Mouse (Mus musculus): ENCODE data around the gene Palld.
A peak's percentile ranks its signal among the peaks of the same experiment; 100 is the strongest.

Palld gene

DNA sequence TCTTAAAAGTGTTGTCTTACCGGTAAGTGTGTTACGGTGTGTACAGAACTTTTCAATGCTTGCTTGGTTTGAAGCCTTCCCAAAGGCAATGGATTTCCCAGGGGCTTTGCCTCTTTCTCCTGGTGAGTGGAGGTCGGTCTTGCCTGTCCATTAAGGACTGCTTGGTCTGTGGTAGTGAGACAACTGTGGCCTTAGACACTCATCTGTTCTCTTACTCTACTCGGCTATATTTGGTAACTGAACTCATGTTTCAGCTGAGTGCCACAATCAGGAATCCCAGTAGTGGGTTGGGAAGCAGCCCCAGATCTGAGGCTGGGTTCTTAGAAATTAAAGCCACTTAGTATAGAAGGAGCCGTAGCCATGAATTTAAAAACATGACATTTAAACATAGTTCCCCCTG is at the start of gene Palld:
Gene Palld (minus strand): TSS at position 170 of the 400 bp plus-strand sequence.
- no peak for DNase-seq

DNA sequence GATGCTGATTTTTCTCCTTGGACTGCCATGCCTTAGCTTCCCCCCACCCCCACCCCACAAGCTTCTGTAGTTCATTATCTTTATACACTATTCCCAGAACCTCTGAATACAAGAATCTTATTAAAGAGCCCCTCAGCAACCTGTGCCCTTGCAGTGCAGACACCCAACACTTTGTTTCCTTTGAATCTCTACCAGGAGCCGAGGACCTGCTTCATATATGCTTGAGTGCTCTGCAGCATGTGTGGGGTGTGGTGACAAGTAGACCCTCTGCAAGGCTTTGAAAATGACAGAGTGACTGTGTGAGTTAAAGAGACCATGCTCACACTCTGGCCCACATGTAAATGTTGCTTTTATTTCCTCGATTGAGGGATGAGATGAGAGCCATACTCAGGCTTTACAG is 35.1 kb upstream of the Palld start:
- no peak for DNase-seq

DNA sequence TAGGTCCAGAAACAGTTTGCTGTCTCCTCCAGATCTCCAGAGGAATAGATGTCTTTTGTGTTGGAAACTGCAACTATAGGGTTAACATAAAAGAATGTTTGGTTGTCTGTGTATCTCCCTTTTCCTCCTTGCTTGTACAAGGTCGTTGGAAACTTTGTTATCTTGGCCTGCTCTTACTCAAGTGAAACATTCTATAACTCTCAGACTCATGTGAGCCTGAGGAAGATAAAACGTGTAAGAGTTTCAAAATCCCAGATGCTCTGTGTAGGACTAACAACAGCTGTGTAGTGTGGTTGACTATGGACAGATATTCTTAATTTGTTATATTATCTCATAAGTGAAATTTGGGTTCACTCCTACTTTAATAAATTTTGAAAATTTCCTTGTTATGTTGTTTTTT is 30.8 kb upstream of the Palld start:
- no peak for DNase-seq

GRCm38 (mm10) chr8:61927777-61928494 is 25.4 kb upstream of the Palld start, which contains the start of gene Ddx60:
TSS of gene Ddx60 (plus strand) at chr8:61928087.
- peak; percentile 85 to 92 for DNase-seq

- no peak for DNase-seq
These were observed 22.0 kb upstream of the Palld start for GRCm38 (mm10) chr8:61924518-61924917.

GRCm38 (mm10) chr8:61921454-61922054 is 19.1 kb upstream of the Palld start:
- DNase-seq: no peak

DNA sequence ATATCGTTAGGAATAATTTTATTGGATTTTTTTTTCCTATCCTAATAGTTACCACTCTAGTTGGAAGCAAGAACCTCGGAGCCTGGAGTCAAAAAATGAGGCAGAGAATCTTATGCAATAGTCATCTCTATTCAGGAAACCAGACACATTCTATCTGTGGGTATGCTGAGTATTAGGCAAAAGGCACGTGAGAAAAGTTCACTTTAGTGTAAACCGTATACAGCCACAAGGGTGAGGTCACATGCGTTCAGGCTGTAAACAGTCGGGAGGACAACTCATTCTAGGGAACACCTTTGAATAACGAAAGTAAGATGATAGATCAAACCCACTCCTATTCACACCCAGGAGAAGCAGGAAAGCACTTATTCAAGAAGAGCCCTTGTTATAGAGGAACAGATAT is 17.9 kb upstream of the Palld start:
- DNase-seq: no peak

GRCm38 (mm10) chr8:61919145-61919788 is 16.8 kb upstream of the Palld start:
- no peak for DNase-seq

- DNase-seq: no peak
These were observed 14.8 kb upstream of the Palld start for GRCm38 (mm10) chr8:61917287-61917686.

DNA sequence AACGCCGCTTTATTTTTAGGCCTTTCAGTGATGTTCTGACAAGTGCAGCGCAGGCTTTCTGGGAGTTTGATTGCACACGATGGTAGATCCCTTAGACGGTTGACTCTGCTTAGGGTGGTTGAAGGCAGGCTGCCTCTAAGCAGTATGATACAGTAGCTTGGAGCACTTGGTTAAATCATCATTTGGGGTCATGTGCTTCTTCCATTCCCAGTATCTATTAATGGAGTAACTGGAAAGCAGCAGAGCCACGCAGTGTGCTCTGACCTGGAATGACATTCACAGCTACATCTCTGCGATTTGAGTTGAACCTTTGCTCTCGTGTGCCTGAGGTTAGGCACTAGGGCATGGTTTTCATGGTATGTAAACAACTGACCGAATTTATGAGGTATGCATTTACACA is 11.5 kb upstream of the Palld start:
- DNase-seq: no peak

DNA sequence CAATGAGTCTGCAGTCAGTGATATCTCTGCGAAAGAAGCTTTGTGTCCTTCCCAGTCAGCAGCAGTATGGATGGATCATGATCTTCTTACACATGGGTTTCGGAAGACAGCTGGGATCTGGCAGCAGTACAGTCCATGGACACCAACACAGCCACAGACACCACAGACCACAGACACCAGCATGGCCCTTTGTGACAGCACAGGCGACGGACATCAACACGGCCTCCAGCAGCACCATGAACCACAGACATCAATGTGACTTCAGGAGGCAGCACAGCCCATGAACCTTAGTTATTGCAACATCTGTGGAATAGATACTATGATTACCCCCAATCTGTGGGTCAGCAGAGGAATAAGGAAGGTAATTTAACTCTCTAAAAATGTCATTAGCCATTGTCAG is 10.3 kb upstream of the Palld start:
- no peak for DNase-seq

DNA sequence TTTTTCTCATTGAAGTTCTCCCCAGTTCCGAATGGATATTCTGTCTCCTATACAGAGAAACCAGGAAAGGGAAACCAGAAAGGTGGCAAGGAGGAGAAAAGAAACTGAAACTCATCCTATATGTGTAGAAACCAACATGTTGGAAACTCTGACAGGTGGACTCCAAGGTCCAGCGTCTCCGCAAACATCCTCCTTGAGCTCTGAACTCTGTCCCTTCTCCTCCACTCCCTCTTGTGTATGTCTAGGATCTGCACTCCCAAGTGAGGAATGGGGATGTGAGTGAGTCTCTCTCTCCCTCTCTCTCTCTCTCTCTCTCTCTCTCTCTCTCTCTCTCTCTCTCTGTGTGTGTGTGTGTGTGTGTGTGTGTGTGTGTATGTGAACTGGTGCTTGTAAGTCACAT is 6.8 kb upstream of the Palld start:
- no peak for DNase-seq

- DNase-seq: peak; percentile 6 to 24
These were observed 6.1 kb upstream of the Palld start for GRCm38 (mm10) chr8:61908303-61909215.

DNA sequence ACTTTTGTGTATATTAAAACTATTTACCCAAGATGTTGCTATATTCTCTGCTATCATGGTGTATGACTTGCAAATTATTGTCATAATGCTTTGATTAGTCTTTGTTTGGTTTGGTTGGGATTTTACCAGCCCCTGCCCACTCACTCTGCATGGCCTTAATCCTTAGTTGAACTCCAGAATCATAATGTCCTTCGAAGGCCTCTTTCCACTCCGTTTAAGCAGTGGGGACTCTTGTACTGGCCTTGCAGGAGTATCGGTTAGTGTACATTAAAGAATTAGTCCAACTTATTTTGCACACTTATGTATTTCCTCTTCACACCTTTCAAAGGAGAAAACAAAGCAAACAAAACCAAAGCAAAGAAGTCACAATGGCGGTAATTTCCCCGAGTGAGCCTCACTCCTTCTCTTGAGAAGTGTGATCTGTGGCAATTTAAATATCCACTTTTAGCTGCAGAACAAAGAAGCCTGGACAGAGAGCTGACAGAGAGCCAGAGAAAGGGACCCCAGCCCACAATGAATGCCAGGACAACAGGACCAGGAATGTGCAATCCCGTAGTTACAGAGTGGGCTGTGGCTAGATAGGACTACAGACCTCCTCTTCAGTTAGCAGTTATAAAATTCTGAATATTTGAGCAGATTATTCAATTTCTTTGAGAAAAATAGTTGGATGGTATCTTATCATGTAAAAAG is 1.3 kb downstream of the Palld start:
- DNase-seq: no peak

- DNase-seq: no peak
These were observed 5.1 kb downstream of the Palld start for GRCm38 (mm10) chr8:61897402-61897801.

DNA sequence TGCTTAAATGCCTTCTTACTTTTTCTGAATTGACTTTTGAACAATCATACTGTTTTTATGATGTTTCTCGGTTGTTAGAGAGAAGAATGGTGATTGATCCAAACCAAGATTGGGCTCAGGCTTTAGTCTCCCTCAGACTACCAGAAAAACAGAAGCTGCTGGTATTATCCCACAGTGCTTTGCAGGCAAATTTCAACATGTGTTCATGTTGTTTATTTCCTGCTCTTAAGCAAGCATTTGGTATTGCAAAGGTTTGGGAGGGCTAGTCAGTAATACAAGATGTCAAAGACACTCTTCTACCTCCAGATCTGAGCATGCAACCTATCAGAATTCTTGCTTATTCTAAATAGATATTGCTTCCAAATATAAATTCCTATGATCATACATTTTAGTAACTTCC is 5.7 kb downstream of the Palld start:
- no peak for DNase-seq

GRCm38 (mm10) chr8:61894062-61894461 is 8.4 kb downstream of the Palld start:
- peak; percentile 61 to 64 for DNase-seq

GRCm38 (mm10) chr8:61877607-61878006 is 24.9 kb downstream of the Palld start:
- no peak for DNase-seq

GRCm38 (mm10) chr8:61875290-61875689 is 27.2 kb downstream of the Palld start:
- peak; percentile 78 to 82 for DNase-seq

DNA sequence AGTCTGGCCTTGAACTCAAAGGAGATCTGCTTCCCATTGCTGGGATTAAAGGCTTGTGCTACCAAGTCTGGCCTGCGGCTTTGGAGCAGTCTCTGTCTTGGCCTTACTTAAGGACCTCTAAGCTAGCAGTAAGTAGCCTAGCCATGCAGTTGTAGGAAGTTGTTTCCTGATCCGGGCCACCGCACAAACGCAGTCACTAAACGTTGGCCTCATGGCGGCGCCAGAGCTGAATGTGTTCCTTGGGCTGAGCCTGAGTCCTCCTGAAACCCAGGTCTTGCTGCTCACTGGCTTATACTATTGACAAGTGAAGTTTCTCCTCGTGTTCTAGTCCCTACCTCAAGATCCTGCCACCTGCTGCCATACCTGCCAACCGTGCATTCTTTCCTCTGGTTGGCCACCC is 28.5 kb downstream of the Palld start:
- DNase-seq: peak in 1 of 2 experiments; percentile 10

GRCm38 (mm10) chr8:61868481-61868880 is 34.0 kb downstream of the Palld start:
- no peak for DNase-seq

DNA sequence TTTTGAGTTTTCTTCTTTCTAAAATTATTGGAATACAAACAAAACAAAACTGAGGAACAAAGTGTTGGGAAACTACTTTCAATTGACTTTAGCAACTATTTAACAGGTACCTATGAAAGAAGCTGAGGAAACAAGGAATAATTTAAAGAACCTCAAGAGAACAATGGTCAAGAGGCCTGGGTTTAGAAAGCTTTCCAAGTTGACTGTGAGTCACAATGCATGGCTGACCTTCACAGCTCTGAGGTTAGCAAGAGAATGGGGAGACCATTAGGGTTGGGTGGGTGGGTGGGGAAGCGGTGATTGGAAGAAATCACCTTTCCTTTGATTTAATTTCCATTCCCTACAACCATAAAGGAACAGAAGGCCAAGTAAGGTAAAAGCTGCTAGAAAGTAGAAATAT is 35.6 kb downstream of the Palld start:
- no peak for DNase-seq
